Mouse (Mus musculus) MEL (cell line): ENCODE data around the gene Cela2a.

Source experiments
- POLR2A ChIP-seq, 2 experiments: IDR thresholded peaks; 2 replicates each; pipeline ENCODE4 v1.6.1; 2011 to 2012; ENCODE audit warnings: low read length in 2 of 2, mild to moderate bottlenecking in 2 of 2, control low read depth in 1 of 2, improper control_type of control experiment in 1 of 2, low read depth in 1 of 2, moderate library complexity in 1 of 2; ENCODE audit not compliant: control insufficient read depth in 1 of 2, insufficient read depth in 1 of 2, poor library complexity in 1 of 2
- SMC3 ChIP-seq: IDR thresholded peaks from 2 replicates; pipeline ENCODE4 v1.6.1; 2011; ENCODE audit warnings: low read depth, low read length, improper control_type of control experiment

DNA sequence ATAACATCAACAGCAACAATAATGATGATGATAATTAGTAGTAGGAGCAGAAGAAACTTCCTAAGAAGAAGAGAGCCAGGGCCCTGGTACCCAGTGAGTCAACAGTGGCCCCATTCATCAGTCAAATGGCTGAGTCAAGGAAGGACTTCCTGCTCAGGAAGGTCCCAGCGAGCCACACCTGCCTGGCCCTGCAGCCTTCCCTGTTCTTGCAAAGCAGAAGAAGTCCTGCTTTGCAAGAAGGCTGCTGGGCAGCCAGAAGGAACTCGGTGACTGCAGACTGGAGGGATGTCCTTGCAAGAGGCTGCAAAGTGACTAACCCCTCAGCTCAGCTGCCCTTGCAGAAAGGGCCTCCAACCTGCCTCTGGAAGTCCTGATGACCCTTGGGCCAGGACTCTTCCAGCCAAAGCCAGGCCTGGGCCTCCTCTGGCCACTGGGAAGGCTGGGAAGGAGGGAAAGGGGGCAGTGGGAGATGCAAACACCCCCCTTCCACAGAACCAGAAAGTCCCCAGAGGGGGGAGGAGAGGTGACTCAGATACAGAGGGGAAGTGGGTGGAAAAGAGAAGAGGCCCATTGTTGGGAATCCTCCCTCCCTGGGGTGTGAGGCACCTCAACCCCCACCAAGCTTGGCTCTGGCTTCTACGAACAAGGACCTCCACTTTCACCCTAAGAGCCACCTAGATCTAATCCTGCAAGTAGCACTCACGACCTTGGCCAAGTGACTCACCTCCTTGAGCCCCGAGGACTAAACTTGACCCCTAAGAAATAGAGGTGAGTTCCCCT lies 43.7 kb upstream of the Cela2a start:
- TF ChIP-seq SMC3 (no peak), POLR2A (IDR thresholded peaks at IDR 0.05; ENCODE audit: control insufficient read depth in 1 of 2, insufficient read depth in 1 of 2, low read depth in 1 of 2, low read length in 2 of 2, poor library complexity in 1 of 2) (no peak)
